Mouse (Mus musculus): Measurements from ENCODE around the gene Rhbdl1.

Gene Rhbdl1

DNA sequence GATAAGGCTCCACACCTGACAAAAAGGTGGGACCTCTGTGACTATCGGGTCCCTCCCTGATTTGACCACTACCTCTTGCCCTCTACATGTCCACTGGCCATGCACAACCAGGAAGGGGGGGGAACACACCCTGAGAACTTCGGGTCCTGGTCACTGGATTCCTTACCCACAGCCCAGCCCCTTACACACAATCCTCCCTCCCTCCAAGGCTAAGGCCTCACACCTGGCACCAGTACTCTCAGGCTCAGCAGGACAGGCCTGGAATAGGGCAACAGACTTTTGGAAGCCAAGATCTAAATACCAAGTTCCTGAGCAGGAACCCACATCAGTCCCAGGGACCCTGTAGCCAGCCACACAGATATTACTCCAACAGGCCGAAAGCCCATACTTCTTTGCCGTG, 1.8 kb upstream of the Rhbdl1 start:
- DNase-seq = no peak

DNA sequence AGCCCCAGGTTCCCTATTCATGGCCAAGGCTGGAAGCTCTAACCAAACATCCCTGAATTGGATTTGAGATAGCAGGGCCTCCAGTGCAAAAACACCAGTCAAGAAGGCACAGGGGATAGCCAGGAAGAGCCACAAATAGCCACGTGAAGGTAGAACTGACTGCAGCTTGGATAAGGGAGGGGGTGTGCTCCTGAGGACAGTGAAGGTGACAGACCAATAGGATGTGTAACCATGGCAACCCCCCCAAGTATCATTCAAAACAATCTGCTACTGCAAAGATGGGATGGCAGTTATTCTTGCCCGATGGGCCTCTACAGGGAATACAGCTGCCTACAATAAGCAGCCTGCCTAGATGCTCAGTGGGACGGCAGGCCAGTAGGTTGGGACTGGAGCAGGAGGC, 438 bp upstream of the Rhbdl1 start:
- DNase-seq = no peak

DNA sequence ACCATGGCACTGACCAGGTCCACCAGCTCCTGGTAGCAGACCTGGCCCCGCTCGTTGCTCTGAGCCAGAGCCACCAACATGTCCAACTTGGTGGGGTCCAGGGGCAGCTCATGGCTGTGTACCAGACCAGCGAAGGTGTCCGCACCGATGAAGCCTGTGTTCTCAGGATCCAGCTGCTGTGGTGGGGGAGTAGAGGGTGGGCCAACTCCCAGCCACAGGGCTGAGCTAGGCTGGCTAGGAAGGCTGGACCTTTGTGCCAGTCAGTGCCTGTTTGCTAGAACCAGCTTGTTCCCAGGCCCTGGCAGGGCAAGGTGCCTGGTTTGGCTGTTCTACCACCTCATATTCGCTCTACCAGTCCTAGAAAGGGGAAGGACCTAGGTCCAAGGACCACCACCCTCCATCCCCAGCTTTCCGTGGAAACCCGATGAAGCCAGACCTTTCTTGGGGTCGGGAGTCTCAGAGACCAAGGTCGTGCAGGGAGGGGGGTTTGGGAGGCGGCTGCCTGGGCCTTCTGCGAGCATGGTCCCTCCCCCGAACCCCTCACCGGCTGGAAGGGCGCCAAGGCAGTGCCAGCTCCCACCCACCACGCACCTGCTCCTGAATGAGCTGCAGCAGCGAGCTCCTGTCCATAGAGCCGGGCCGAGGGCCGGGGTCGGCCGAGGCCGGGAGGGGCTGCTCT, 559 bp downstream of the Rhbdl1 start:
- DNase-seq = peak; percentile 34

- no peak for DNase-seq
Measured at GRCm38 (mm10) chr17:25835816-25836215, 1.3 kb downstream of the Rhbdl1 start.

DNA sequence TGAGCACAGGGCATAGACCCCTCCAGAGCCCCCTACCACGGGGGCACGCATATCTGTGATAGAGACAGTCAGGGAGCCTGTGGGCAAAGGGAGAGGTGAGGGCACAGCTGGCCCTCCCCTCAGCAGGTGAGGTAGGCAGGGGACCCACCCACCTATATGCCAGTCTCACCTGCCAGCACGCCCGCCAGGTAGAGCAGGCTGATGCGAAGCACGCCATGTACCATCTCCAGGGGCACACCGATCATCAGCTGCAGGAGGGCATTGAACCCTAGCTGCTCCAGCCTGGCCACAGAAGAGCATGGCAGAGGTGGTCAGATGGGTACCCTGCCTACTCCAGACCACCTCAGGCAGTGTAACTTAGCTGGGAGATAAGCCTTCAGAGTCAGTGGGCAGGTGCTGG, 1.8 kb downstream of the Rhbdl1 start:
- DNase-seq = no peak

DNA sequence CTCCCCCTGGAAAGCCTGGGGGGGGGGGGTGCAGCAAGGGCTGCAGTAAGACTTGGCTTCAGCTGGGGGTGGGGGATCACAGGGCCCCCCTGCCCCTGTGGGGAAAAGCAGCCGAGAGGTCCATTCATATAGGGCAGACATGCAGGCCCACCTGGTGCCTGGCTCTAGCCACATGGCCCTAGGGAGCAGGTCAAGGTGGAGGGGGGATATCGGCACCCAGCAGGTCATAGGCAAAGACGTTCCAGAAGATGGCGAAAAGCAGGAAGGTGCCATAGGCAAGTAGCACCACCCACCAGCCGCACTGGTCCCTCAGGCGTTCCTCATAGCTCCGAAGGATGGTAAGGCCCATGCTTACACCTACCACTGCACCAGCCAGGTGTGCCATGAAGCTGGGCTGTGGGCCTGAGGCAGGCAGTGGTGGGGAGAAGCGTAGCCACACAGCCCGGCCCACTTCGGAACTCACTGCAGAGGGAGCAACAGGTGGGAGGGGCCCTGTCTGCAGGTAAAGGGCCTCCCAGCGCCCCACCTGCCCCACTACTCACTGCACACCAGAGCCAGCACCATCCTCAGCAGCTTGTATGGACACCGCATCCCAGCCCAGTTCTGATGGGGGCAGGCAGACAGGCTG, 2.4 kb downstream of the Rhbdl1 start:
- no peak for DNase-seq

DNA sequence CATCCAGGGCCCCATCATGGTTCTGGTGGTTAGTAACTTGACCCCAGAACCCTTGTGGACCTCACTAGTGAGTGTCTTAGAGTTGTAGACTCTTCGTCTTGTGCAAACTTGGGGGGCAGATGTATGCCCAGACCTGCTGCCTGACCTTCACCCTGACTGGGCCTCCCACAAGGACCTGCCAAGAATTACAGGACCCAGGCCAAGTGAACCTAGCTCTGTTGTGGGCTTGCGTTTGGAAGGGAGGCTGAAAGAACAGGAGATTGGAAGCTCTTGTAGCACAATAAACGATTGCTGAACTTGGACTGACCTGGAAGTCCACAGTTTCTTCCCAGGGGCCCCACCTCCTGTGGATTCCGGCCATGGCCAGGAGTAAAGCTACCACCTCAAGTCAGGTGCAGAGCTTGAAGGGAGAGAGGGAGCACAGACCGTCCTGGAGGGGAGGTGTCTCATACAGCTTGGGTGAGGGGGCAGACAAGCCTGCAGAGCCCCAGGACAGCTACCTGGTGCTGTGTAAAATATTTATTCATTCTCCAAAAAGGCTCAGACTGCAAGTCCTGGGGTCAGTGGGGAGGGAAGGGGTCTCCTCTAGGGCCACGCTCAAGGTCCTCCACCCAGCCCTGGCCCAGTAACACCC, 3.0 kb downstream of the Rhbdl1 start:
- no peak for DNase-seq

DNA sequence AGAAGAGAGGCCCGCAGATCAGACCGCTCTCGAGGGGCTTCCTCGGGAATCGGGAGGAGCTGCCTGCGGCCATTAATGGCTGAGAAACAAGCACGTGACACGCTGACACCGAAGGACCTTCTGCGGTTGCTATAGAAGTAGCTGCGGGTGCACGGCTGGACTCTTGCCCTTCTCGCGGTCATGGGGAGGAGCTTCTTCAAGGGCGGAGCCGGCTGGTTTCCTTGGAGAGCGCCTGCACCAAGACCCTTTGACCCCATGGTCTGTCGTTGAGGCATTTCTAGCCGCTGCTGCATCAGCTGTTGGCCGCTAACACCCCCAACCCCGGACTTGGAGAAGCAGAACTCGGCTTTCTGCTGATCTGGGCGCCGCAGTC, 3.8 kb downstream of the Rhbdl1 start, which contains the start of gene Stub1:
Stub1 (minus strand) TSS at position 114 of the 373 bp plus-strand sequence.
- no peak for DNase-seq

DNA sequence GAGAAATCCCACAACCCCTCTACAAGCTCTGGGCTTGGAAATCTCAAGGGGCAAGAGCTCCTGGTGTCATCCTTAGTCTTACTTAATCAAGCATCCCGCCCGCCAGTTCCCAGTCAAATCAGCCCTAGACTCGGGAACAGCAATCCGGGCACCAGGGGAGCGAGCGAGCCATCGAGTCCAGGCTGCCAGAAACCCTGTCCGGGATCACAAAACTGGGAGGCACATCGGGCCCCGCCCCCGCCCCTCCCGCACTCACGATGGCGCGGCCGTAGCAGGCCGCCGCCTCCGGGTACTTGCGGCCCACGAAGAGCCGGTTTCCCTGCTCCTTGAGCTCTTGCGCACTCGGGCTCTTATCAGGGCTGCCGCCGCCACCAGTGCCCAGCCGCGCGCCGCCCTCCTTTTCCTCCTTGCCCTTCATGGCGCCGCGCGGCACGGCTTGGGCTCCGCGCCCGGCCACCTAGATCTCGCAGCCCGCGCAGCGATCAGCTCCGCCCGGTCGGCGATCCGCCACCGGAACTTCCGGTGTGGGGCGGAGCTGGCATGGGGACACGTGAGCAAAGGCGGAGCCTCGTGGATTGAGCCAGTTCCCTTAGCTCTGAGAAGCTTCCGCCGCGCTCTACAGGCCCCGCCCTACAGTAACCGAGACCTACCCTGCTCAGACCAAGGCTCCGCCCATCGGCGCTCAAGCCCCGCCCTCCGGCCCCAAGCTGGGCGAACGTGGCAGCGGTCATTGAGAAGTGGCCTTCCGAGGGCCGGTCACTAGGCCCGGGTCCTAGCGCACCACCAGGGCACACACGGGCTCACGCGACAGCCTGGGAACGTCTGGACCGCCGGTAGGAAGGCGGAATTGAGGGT, 4.4 kb downstream of the Rhbdl1 start:
- DNase-seq = peak; percentile 97

- DNase-seq = no peak
Measured at GRCm38 (mm10) chr17:25831451-25832281, 5.4 kb downstream of the Rhbdl1 start.

DNA sequence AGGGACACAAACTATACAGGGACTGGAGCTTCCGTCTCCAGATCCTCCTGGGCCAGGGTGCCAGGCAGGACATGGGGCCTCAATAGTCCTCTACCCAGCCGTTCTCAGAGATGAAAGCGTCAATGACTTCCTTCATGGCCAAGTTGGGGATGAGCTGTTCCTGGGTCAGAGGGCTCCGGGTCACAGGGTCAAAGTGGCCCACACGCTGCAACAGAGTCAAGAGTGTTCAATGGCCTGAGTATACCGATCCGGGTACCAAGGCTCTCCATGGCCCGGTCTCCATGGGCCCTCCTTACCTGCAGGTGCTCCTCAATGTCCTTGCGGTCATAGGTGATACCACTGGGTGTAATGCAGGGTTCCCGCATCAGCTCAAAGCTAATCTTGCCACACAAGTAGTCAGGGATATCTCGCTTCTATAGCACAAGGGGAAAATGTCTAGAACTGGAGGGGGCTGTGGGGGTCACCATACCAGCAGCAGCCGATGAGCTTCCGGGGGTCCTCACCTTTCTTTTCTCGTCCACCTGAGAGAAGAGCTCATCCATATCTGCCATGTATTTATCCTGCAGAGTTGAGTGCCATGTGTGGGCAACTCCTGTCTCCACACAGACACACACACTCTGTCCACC, 6.2 kb downstream of the Rhbdl1 start:
- DNase-seq = no peak

DNA sequence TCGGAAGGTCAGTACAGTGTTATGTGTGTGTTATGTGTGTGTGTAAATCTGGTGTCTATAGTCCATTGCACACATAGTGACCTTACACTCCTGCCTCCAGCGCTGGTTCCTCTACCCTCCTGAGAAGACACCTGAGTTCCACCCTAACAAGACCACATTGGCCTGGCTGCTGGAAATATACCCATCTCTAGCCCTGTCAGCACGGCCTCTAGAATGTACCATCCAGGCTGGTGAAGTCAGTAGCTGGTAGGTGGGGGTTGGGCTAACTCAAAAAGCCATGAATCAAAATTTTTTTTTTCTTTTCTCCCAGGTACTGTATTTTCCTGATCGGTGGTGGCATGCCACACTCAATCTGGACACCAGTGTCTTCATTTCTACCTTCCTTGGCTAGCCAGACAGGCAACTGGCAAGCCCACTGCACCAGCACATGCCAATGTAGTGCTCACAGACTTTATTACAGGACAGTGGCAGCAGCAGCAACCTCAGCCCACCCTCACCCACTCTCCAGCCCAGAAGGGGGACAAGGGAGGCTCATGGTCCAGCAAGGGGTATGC, 6.8 kb downstream of the Rhbdl1 start:
- DNase-seq = no peak

DNA sequence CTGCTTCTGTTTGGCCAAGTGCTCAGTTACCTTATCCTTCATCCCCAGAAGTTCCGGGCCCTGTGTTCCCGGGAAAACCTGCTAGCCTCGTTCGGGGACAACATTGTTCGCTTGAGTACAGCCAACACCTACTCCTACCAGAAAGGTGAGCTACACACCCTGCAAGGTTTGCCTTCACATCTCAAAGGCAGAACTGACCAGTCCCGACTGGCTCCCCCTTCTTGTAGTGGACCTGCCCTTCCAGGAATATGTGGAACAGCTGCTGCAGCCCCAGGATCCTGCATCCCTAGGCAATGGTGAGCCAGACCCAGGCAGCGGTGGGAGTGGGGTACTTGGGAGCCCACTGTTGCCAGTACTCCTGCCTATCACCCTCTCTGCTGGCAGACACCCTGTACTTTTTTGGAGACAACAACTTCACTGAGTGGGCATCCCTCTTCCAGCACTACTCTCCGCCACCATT, 7.5 kb downstream of the Rhbdl1 start:
- no peak for DNase-seq

DNA sequence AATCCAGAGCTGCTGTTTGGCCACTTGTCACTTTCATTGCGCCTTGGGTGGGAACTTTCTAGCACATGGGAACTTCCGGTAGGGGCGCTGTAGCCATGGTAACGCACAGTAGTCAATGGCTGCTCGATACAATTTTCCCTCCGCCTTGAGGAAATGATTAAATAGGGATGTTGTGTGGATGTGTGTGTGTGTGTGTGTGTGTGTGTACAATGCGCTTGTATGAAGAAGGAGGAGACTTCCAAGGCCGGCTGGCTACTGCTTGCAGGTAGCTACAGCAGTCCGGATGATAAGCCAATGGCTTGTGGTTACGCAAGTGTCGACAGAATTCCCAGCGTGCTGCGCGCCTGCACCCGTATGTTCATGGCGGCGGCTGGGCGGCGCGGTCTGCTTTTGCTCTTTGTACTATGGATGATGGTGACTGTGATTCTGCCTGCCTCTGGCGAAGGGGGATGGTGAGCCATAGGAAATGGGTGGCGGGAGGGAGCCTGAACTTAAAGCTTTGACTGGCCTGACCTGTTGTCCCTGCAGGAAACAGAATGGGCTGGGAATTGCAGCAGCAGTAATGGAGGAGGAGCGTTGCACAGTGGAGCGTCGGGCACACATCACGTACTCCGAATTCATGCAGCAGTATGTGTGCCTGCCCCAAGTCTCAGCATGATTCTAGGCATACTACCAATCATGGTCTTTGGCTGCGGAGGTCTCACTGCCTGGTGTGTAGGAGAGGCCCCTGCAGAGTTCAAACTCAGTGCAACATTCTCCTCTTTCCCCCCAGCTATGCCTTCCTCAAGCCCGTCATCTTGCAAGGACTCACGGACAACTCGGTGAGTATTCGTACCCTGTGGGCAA, 8.2 kb downstream of the Rhbdl1 start, which contains the start of gene Jmjd8:
Jmjd8 (plus strand) TSS at position 156 of the 846 bp plus-strand sequence.
- DNase-seq = peak; percentile 78

GRCm38 (mm10) chr17:25828223-25828594, 8.9 kb downstream of the Rhbdl1 start:
- peak; percentile 41 for DNase-seq

DNA sequence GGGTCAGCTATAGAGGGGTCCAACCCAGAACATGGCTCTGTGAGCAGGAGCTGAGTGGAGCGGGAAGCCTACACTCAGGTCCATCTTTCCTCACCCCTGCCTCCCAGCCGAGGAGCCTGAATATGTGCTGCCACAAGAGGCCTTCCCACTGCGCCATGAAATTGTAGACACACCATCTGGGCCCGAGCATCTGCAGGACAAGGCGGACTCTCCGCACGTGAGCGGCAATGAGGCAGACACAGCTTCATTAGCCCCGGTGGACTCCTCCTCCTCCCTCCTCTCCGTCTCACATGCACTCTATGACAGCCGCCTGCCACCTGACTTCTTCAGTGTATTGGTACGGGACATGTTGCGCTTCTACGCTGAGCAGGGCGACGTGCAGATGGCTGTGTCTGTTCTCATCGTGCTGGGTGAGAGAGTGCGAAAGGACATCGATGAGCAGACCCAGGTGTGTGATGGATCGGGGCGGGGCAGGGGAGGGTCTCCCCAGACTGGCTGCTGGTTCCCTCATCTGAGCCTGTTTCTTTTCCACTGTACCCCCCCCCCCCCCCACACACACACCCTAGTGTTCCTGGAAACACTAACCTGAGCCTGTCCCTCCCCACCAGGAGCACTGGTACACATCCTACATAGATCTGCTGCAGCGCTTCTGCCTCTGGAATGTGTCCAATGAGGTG, 9.4 kb downstream of the Rhbdl1 start:
- no peak for DNase-seq

DNA sequence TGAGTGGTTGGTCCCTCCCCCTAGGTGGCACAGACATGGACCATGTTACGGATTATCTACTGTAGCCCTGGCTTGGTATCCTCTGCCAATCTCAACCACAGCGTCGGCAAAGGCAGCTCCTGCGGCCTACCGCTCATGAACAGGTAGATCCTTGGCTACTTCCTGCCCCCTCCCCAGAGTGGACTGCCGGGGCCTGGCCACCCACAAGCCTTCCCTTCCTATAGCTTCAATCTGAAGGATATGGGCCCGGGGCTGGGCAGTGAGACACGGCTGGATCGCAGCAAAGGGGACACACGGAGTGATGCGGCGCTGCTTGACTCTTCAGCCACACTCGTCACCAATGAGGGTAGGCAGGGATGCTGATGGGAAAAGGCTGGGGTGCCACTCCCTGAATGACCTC, 10.1 kb downstream of the Rhbdl1 start:
- no peak for DNase-seq

DNA sequence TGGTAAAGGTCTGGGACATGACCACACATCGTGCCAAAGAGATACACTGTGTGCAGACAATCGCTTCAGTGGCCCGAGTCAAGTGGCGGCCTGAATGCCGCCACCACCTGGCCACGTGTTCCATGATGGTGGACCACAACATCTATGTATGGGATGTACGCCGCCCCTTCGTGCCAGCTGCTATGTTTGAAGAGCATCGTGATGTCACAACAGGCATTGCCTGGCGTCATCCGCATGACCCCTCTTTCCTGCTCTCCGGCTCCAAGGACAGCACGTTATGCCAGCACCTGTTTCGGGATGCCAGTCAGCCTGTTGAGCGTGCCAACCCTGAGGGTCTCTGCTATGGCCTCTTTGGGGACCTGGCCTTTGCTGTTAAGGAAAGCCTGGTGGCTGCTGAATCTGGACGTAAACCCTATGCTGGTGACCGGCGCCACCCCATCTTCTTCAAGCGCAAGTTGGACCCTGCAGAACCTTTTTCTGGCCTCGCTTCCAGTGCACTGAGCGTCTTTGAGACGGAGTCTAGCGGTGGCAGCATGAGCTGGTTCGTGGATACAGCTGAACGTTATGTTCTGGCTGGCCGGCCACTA, 11.0 kb downstream of the Rhbdl1 start:
- no peak for DNase-seq

GRCm38 (mm10) chr17:25825311-25825710, 11.8 kb downstream of the Rhbdl1 start:
- no peak for DNase-seq
